Mouse (Mus musculus): ENCODE measurements around the gene Crybg2. TPM values are rescaled to one million over a fixed set of nuclear protein-coding genes. Genes with fewer than 3 reads are reported as not detected.

Gene Crybg2
- total RNA-seq (2021): not detected

- intact Hi-C loops (cut with DNase I): no loop called here
- no peak for DNase-seq
These were observed at the start of gene Crybg2 for GRCm38 (mm10) chr4:134060135-134060865. Gene Crybg2 (plus strand): TSS chr4:134060815.

- no peak for DNase-seq
- intact Hi-C loops (cut with DNase I): no loop called here
These were observed 48.9 kb upstream of the Crybg2 start for GRCm38 (mm10) chr4:134011450-134012414.

GRCm38 (mm10) chr4:134012858-134013528 lies 47.6 kb upstream of the Crybg2 start:
- intact Hi-C loops (cut with DNase I): no loop called here

GRCm38 (mm10) chr4:134016208-134016607 lies 44.4 kb upstream of the Crybg2 start:
- DNase-seq: no peak
- intact Hi-C loops (cut with DNase I): no loop called here

More at GRCm38 (mm10) chr4:134012858-134013528, 47.6 kb upstream of the Crybg2 start:
- DNase-seq: peak in 1 of 2 experiments; percentile 26

- intact Hi-C loops (cut with DNase I): no loop called here
- DNase-seq: no peak
These were observed 43.8 kb upstream of the Crybg2 start for GRCm38 (mm10) chr4:134016767-134017166.

- DNase-seq: no peak
- intact Hi-C loops (cut with DNase I): no loop called here
These were observed 43.3 kb upstream of the Crybg2 start for GRCm38 (mm10) chr4:134017201-134017865.

GRCm38 (mm10) chr4:134018038-134018778 lies 42.4 kb upstream of the Crybg2 start:
- intact Hi-C loops (cut with DNase I): no loop called here
- no peak for DNase-seq

- DNase-seq: no peak
- intact Hi-C loops (cut with DNase I): no loop called here
These were observed 41.9 kb upstream of the Crybg2 start, which contains the start of gene Lin28a for GRCm38 (mm10) chr4:134018779-134019145. Gene Lin28a (minus strand): TSS chr4:134018841.

- DNase-seq: no peak
- intact Hi-C loops (cut with DNase I): no loop called here
These were observed 41.4 kb upstream of the Crybg2 start for GRCm38 (mm10) chr4:134019210-134019609.

- intact Hi-C loops (cut with DNase I): no loop called here
- no peak for DNase-seq
These were observed 40.8 kb upstream of the Crybg2 start for GRCm38 (mm10) chr4:134019641-134020351.

- DNase-seq: peak; percentile 86 to 93
- intact Hi-C loops (cut with DNase I): no loop called here
These were observed 40.0 kb upstream of the Crybg2 start for GRCm38 (mm10) chr4:134020621-134021020.

GRCm38 (mm10) chr4:134025802-134026201 lies 34.8 kb upstream of the Crybg2 start:
- intact Hi-C loops (cut with DNase I): no loop called here
- DNase-seq: no peak

- peak; percentile 72 to 86 for DNase-seq
- intact Hi-C loops (cut with DNase I): loop anchor here (1.0 to 5.0 kb wide), 4 partner anchors 43 to 256 kb away; no protein-coding TSS in a partner anchor
These were observed 24.7 kb upstream of the Crybg2 start for GRCm38 (mm10) chr4:134035953-134036352.

GRCm38 (mm10) chr4:134041317-134042123 lies 19.1 kb upstream of the Crybg2 start:
- intact Hi-C loops (cut with DNase I): no loop called here
- peak; percentile 27 to 38 for DNase-seq

GRCm38 (mm10) chr4:134043041-134043440 lies 17.6 kb upstream of the Crybg2 start:
- no peak for DNase-seq
- intact Hi-C loops (cut with DNase I): no loop called here

GRCm38 (mm10) chr4:134047648-134048047 lies 13.0 kb upstream of the Crybg2 start:
- no peak for DNase-seq
- intact Hi-C loops (cut with DNase I): no loop called here

- no peak for DNase-seq
- intact Hi-C loops (cut with DNase I): no loop called here
These were observed 8.7 kb upstream of the Crybg2 start for GRCm38 (mm10) chr4:134051912-134052311.

- DNase-seq: peak; percentile 57 to 64
- intact Hi-C loops (cut with DNase I): no loop called here
These were observed 8.1 kb upstream of the Crybg2 start for GRCm38 (mm10) chr4:134052560-134052959.
